Mouse (Mus musculus): ENCODE measurements around the gene Trim62. TPM values are rescaled to one million over a fixed set of nuclear protein-coding genes. Genes with fewer than 3 reads are reported as not detected.
A peak's percentile ranks its signal among the peaks of the same experiment; 100 is the strongest.
"Not testable (repeated sequence)": the region's sequence is repeated elsewhere in the genome, so short reads cannot be mapped to it uniquely, and the experiment has no call there.

The Trim62 gene
- polyA plus RNA-seq, 1 experiment from 2014 or later, result 11.0 TPM

DNA sequence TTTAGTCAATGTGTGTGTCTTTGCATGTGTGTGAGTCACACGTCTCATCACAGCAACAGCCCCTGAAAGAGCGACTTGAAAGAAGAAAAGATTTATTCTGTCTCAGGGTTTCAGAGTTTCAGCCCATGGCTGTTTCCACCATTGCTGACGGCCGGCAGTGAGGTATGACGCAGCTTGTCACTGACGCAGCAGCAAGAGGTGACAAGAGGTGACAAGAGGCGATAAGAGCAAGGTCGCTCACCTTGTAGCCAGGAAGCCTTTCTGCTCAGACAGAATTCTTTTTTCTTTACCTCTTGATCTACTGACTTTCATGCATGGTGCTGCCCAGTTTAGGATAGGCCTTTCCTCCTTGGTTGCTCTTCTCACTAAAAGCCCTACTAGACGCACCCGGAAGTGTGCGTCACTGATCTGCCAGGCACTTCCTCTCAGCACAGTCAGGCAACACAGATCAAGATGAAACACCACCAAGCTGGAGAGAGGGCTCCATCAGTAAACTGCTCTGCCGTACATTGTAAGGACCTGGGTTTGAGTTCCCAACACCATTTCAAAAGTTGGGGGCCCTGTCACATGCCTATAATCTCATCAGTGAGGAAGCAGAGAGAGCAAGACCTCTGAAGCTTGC is 31.0 kb upstream of the Trim62 start:
- Histone ChIP-seq H3K9ac (ENCODE audit: low read depth, low read length) (no peak overlapping the region), H3K4me3 (ENCODE audit: low read length) (no peak overlapping the region), H3K4me1 (ENCODE audit: control insufficient read depth, insufficient read depth, low read length) (0 out of 2 replicates have a peak, but pooled peaks cover 3% of the 10 kb centered on the region), H3K27me3 (ENCODE audit: control insufficient read depth, insufficient read depth, low read length) (no peaks in the 10 kb centered on the region), H3K27ac (ENCODE audit: low read depth, low read length) (no peak overlapping the region), H3K9me3 (ENCODE audit: control insufficient read depth, low read length) (no peaks in the 10 kb centered on the region), H3K4me2 (replicated peaks; ENCODE audit: low read depth, low read length) (no peak overlapping the region), H3K36me3 (ENCODE audit: control insufficient read depth, insufficient read depth, low read length) (no peaks in the 10 kb centered on the region)
- no peak for ATAC-seq (ENCODE audit: low FRiP score, low TSS enrichment)
- 83% methylated on average over 12 of the region's 12 CpGs for WGBS

DNA sequence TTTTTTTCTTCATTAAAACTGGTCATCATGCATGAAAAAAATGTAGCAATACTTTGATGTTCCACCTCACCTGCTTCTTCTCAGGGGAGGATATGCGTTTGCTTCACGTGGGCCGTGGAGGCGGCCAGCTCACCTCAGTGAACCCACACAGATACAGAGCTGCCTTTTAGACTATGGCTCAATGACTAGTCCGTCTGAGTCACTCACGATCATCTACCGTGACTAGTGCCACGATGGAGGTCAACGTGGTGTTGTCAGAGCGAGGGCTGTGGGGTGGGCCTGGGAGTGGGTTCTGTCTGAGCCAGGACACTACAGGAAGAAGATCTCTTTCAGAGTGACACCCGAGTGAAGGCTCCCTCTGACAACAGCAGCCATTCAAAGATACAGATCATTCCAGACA is 30.3 kb upstream of the Trim62 start:
- WGBS, result 48% methylated on average over 11 of the region's 11 CpGs
- Histone ChIP-seq H3K9ac (ENCODE audit: low read depth, low read length) (no peak overlapping the region), H3K9me3 (ENCODE audit: control insufficient read depth, low read length) (no peaks in the 10 kb centered on the region), H3K4me3 (ENCODE audit: low read length) (no peak overlapping the region), H3K27me3 (ENCODE audit: control insufficient read depth, insufficient read depth, low read length) (no peaks in the 10 kb centered on the region), H3K27ac (ENCODE audit: low read depth, low read length) (no peak overlapping the region), H3K36me3 (ENCODE audit: control insufficient read depth, insufficient read depth, low read length) (no peaks in the 10 kb centered on the region), H3K4me1 (ENCODE audit: control insufficient read depth, insufficient read depth, low read length) (0 out of 2 replicates have a peak, but pooled peaks cover 5% of the 10 kb centered on the region), H3K4me2 (replicated peaks; ENCODE audit: low read depth, low read length) (no peak overlapping the region)
- no peak for ATAC-seq (ENCODE audit: low FRiP score, low TSS enrichment)

DNA sequence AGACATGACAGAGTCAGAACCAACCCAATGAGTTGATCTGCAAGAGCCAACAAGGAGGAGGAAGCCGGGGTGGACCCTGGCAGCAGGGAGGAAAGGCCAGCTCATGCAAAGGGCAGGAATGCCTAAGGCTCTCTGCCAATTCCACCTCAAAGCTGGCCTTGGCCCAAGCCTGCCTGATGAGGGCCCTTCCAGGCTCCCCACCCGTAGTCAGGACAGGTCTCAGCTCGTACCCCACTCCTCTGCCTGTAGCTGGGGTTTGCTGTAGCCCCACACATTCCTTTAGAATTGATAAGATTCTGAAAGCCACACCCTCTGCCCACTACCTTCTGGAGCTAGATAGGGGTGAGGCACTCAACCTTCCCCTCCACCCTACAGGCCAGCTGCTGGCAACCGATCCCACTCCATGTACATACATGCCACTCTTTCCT is 27.8 kb upstream of the Trim62 start:
- H3K27me3 ChIP-seq (ENCODE audit: control insufficient read depth, insufficient read depth, low read length), result no peaks in the 10 kb centered on the region
- no peak overlapping the region for H3K27ac ChIP-seq (ENCODE audit: low read depth, low read length)
- H3K4me2 ChIP-seq (replicated peaks; ENCODE audit: low read depth, low read length), result no peak overlapping the region
- 80% methylated on average over 4 of the region's 4 CpGs for WGBS
- 0 out of 2 replicates have a peak, but pooled peaks cover 5% of the 10 kb centered on the region for H3K4me1 ChIP-seq (ENCODE audit: control insufficient read depth, insufficient read depth, low read length)
- no peaks in the 10 kb centered on the region for H3K36me3 ChIP-seq (ENCODE audit: control insufficient read depth, insufficient read depth, low read length)
- no peak overlapping the region for H3K4me3 ChIP-seq (ENCODE audit: low read length)
- no peaks in the 10 kb centered on the region for H3K9me3 ChIP-seq (ENCODE audit: control insufficient read depth, low read length)
- ATAC-seq (ENCODE audit: low FRiP score, low TSS enrichment), result no peak
- H3K9ac ChIP-seq (ENCODE audit: low read depth, low read length), result no peak overlapping the region

- no peak overlapping the region for H3K4me3 ChIP-seq (ENCODE audit: low read length)
- no peaks in the 10 kb centered on the region for H3K27me3 ChIP-seq (ENCODE audit: control insufficient read depth, insufficient read depth, low read length)
- H3K9ac ChIP-seq (ENCODE audit: low read depth, low read length), result no peak overlapping the region
- H3K27ac ChIP-seq (ENCODE audit: low read depth, low read length), result no peak overlapping the region
- H3K4me2 ChIP-seq (replicated peaks; ENCODE audit: low read depth, low read length), result no peak overlapping the region
- no peaks in the 10 kb centered on the region for H3K36me3 ChIP-seq (ENCODE audit: control insufficient read depth, insufficient read depth, low read length)
- ATAC-seq (ENCODE audit: low FRiP score, low TSS enrichment), result peak; percentile 19; the same call in 1 of the 2 replicates
- H3K4me1 ChIP-seq (ENCODE audit: control insufficient read depth, insufficient read depth, low read length), result 0 out of 2 replicates have a peak, but pooled peaks cover 5% of the 10 kb centered on the region
- no peaks in the 10 kb centered on the region for H3K9me3 ChIP-seq (ENCODE audit: control insufficient read depth, low read length)
- WGBS, result 51% methylated on average over 2 of the region's 2 CpGs
These were observed 26.2 kb upstream of the Trim62 start for GRCm38 (mm10) chr4:128857212-128857611.

DNA sequence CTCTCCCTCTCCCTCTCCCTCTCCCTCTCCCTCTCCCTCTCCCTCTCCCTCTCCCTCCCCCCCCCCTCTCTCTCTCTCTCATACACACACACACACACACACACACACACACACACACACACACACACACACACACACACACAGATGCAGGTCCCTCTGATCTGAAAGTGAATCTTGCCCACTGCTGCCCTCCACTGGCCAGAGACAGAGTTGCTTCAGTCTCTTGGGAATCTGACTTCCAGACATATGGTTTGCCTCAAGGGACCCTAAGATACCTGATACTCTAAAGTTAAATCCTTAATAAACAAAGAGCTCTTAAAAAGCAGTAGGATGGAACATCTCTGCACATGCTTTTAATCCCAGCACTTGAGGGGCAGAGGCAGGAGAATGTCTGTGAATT is 25.2 kb upstream of the Trim62 start:
- not testable (repeated sequence) for H3K4me2 ChIP-seq (replicated peaks; ENCODE audit: low read depth, low read length); H3K4me3 ChIP-seq (ENCODE audit: low read length); H3K36me3 ChIP-seq (ENCODE audit: control insufficient read depth, insufficient read depth, low read length); H3K4me1 ChIP-seq (ENCODE audit: control insufficient read depth, insufficient read depth, low read length); H3K27me3 ChIP-seq (ENCODE audit: control insufficient read depth, insufficient read depth, low read length); H3K27ac ChIP-seq (ENCODE audit: low read depth, low read length); H3K9me3 ChIP-seq (ENCODE audit: control insufficient read depth, low read length); H3K9ac ChIP-seq (ENCODE audit: low read depth, low read length)
- ATAC-seq (ENCODE audit: low FRiP score, low TSS enrichment), result peak; percentile 25; the same call in 1 of the 2 replicates

GRCm38 (mm10) chr4:128858878-128859277 is 24.5 kb upstream of the Trim62 start:
- no peaks in the 10 kb centered on the region for H3K27me3 ChIP-seq (ENCODE audit: control insufficient read depth, insufficient read depth, low read length)
- H3K9me3 ChIP-seq (ENCODE audit: control insufficient read depth, low read length), result no peaks in the 10 kb centered on the region
- ATAC-seq (ENCODE audit: low FRiP score, low TSS enrichment), result no peak
- H3K4me2 ChIP-seq (replicated peaks; ENCODE audit: low read depth, low read length), result no peak overlapping the region
- H3K27ac ChIP-seq (ENCODE audit: low read depth, low read length), result no peak overlapping the region
- no peak overlapping the region for H3K4me3 ChIP-seq (ENCODE audit: low read length)
- no peaks in the 10 kb centered on the region for H3K36me3 ChIP-seq (ENCODE audit: control insufficient read depth, insufficient read depth, low read length)
- no peak overlapping the region for H3K9ac ChIP-seq (ENCODE audit: low read depth, low read length)
- 64% methylated on average over 4 of the region's 4 CpGs for WGBS
- 0 out of 2 replicates have a peak, but pooled peaks cover 5% of the 10 kb centered on the region for H3K4me1 ChIP-seq (ENCODE audit: control insufficient read depth, insufficient read depth, low read length)

- no peaks in the 10 kb centered on the region for H3K36me3 ChIP-seq (ENCODE audit: control insufficient read depth, insufficient read depth, low read length)
- H3K27ac ChIP-seq (ENCODE audit: low read depth, low read length), result no peak overlapping the region
- H3K9me3 ChIP-seq (ENCODE audit: control insufficient read depth, low read length), result no peaks in the 10 kb centered on the region
- ATAC-seq (ENCODE audit: low FRiP score, low TSS enrichment), result no peak
- H3K27me3 ChIP-seq (ENCODE audit: control insufficient read depth, insufficient read depth, low read length), result no peaks in the 10 kb centered on the region
- WGBS, result 56% methylated on average over 19 of the region's 19 CpGs
- H3K9ac ChIP-seq (ENCODE audit: low read depth, low read length), result no peak overlapping the region
- H3K4me2 ChIP-seq (replicated peaks; ENCODE audit: low read depth, low read length), result no peak overlapping the region
- H3K4me1 ChIP-seq (ENCODE audit: control insufficient read depth, insufficient read depth, low read length), result peaks cover 6% of the 10 kb centered on the region; the same call in 1 of the 2 replicates
- no peak overlapping the region for H3K4me3 ChIP-seq (ENCODE audit: low read length)
These were observed 10.4 kb upstream of the Trim62 start for GRCm38 (mm10) chr4:128872992-128873391.

DNA sequence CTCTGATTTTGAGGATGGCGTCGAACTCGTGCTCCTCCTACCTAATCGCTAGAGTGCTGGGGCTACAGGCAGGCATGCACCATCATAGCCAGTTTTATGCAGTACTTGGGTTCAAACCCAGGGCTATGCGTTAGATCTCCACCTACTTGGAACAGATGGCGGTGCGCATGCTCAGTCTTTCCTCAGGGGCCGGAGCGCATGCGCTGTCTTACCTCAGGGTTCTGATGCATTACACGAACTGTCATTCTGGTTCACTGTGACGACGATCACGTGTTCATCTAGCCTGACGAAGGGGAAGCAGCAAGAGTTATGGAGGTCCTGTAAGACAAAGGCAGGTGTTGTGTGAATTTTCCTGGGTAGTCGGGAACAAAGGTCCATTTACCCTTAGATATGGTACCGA is 9.3 kb upstream of the Trim62 start:
- Histone ChIP-seq H3K36me3 (ENCODE audit: control insufficient read depth, insufficient read depth, low read length) (no peaks in the 10 kb centered on the region), H3K4me1 (ENCODE audit: control insufficient read depth, insufficient read depth, low read length) (peaks cover 9% of the 10 kb centered on the region; the same call in 1 of the 2 replicates), H3K9ac (ENCODE audit: low read depth, low read length) (no peak overlapping the region), H3K27ac (ENCODE audit: low read depth, low read length) (no peak overlapping the region), H3K4me2 (replicated peaks; ENCODE audit: low read depth, low read length) (no peak overlapping the region), H3K27me3 (ENCODE audit: control insufficient read depth, insufficient read depth, low read length) (no peaks in the 10 kb centered on the region), H3K9me3 (ENCODE audit: control insufficient read depth, low read length) (no peaks in the 10 kb centered on the region), H3K4me3 (ENCODE audit: low read length) (no peak overlapping the region)
- 96% methylated on average over 17 of the region's 17 CpGs for WGBS
- no peak for ATAC-seq (ENCODE audit: low FRiP score, low TSS enrichment)

DNA sequence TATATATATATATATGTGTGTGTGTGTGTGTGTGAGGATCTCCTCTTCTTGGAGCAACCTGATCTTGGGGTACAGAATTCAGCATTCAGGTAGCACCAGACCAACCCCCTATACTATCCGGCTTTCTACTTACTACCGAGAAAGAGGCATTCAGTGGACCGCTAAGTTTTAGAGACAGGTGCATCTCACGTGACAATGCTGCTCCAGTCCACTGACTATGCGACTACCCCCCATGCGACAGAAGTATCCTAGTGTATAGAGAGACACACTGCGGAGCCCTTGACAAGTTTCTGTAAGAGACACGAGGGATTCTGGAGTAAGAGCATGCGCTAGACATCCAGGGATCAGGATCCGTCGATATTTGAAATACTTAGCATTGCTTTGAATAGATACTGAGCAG is 7.9 kb upstream of the Trim62 start:
- Histone ChIP-seq H3K4me2 (replicated peaks; ENCODE audit: low read depth, low read length) (no peak overlapping the region), H3K4me1 (ENCODE audit: control insufficient read depth, insufficient read depth, low read length) (peaks cover 12% of the 10 kb centered on the region), H3K27ac (ENCODE audit: low read depth, low read length) (no peak overlapping the region), H3K9me3 (ENCODE audit: control insufficient read depth, low read length) (peaks cover under 1% of the 10 kb centered on the region; the same call in 1 of the 2 replicates), H3K36me3 (ENCODE audit: control insufficient read depth, insufficient read depth, low read length) (no peaks in the 10 kb centered on the region), H3K27me3 (ENCODE audit: control insufficient read depth, insufficient read depth, low read length) (no peaks in the 10 kb centered on the region), H3K4me3 (ENCODE audit: low read length) (no peak overlapping the region), H3K9ac (ENCODE audit: low read depth, low read length) (no peak overlapping the region)
- 85% methylated on average over 11 of the region's 11 CpGs for WGBS
- ATAC-seq (ENCODE audit: low FRiP score, low TSS enrichment), result no peak

Data from kidney, embryonic 14.5 days (tissue).